ENCODE assay signal across 18 mouse cellular contexts in genomic region chr9:80145992-80146587, GRCm38 (mm10). TPM values are rescaled to one million over a fixed set of nuclear protein-coding genes. Genes with fewer than 3 reads are reported as not detected.
DNase-seq lines count a peak whose midpoint lies in the region; ATAC-seq lines count a peak whose summit lies in the region.
"Had no signal": no experiment of that assay in that cellular context is flagged by ENCODE, and none has a peak within 500 bp of the region (broad histone marks: within the 10 kb centered on the region; RNA-seq: fewer than 3 reads in every experiment).

No protein-coding gene starts in this region.

- H3K9ac ChIP-seq in heart, embryonic 15.5 days: no peak overlapping the region
- no peak overlapping the region for H3K9ac ChIP-seq in kidney, embryonic 16.5 days (replicated peaks; ENCODE audit: low read length)
- H3K9ac ChIP-seq: hindbrain, embryonic 14.5 days; intestine, embryonic 15.5 days; liver, embryonic 12.5 days; lung, embryonic 15.5 days; midbrain, embryonic 15.5 days had no signal

- DNase-seq in embryo, embryonic 10 days (ENCODE audit: low spot score): peak; percentile 34
- no peak for DNase-seq in embryo, embryonic 9.5 days (ENCODE audit: extremely low spot score)
- DNase-seq in heart, adult 18-20 months: no peak
- DNase-seq in embryo, embryonic 10.5 days (ENCODE audit: low spot score): peak; percentile 48
- no peak for DNase-seq in T-cell, adult 2 months (ENCODE audit: low spot score)
- no peak for DNase-seq in left cerebral cortex, adult 18-20 months (ENCODE audit: low spot score in 2 of 2)
- DNase-seq: adrenal gland, adult 2 months; cerebellum, postnatal 25 days; thymus, postnatal 25 days had no signal

- H3K9me3 ChIP-seq in heart, embryonic 15.5 days (replicated peaks): no peaks in the 10 kb centered on the region
- H3K9me3 ChIP-seq in kidney, embryonic 16.5 days (ENCODE audit: low read length): no peaks in the 10 kb centered on the region
- H3K9me3 ChIP-seq: intestine, embryonic 15.5 days; limb, embryonic 10.5 days; liver, embryonic 12.5 days; lung, embryonic 15.5 days; midbrain, embryonic 15.5 days had no signal

- H3K27ac ChIP-seq in heart, embryonic 15.5 days: peak overlapping the region; percentile 31
- H3K27ac ChIP-seq in kidney, embryonic 16.5 days (ENCODE audit: low read length): peak overlapping the region; percentile 60; the same call in 1 of the 2 replicates
- H3K27ac ChIP-seq: hindbrain, embryonic 14.5 days; intestine, embryonic 15.5 days; left cerebral cortex, adult 2 months; limb, embryonic 10.5 days; liver, embryonic 12.5 days; lung, embryonic 15.5 days; midbrain, embryonic 15.5 days had no signal

- H3K4me1 ChIP-seq in heart, embryonic 15.5 days (replicated peaks): no peaks in the 10 kb centered on the region
- no peaks in the 10 kb centered on the region for H3K4me1 ChIP-seq in kidney, embryonic 16.5 days (ENCODE audit: insufficient read depth, low read length)
- H3K4me1 ChIP-seq: intestine, embryonic 15.5 days; liver, embryonic 12.5 days; lung, embryonic 15.5 days; midbrain, embryonic 15.5 days had no signal

- WGBS in heart, embryonic 15.5 days: 46% methylated on average over 10 of the region's 10 CpGs
- WGBS in kidney, embryonic 16.5 days: 43% methylated on average over 10 of the region's 10 CpGs

- no peak overlapping the region for H3K4me2 ChIP-seq in heart, embryonic 15.5 days
- no peak overlapping the region for H3K4me2 ChIP-seq in kidney, embryonic 16.5 days (replicated peaks; ENCODE audit: low read depth, low read length)
- H3K4me2 ChIP-seq: hindbrain, embryonic 14.5 days; intestine, embryonic 15.5 days; liver, embryonic 12.5 days; lung, embryonic 15.5 days; midbrain, embryonic 15.5 days had no signal

- H3K27me3 ChIP-seq in heart, embryonic 15.5 days: no peaks in the 10 kb centered on the region
- no peaks in the 10 kb centered on the region for H3K27me3 ChIP-seq in kidney, embryonic 16.5 days (ENCODE audit: insufficient read depth, low read length)
- H3K27me3 ChIP-seq: intestine, embryonic 15.5 days; liver, embryonic 12.5 days; lung, embryonic 15.5 days; midbrain, embryonic 15.5 days had no signal

- ATAC-seq in heart, embryonic 15.5 days (replicated peaks; ENCODE audit: insufficient number of reproducible peaks, insufficient read depth, low FRiP score, low read depth): 0 out of 2 replicates have a peak, but pooled peaks have one; percentile 27
- ATAC-seq in kidney, embryonic 16.5 days (ENCODE audit: low FRiP score, low TSS enrichment): peak; percentile 51; the same call in 1 of the 2 replicates
- ATAC-seq: intestine, embryonic 15.5 days; liver, embryonic 12.5 days; midbrain, embryonic 15.5 days had no signal

- peaks cover 40% of the 10 kb centered on the region for H3K36me3 ChIP-seq in heart, embryonic 15.5 days
- peaks cover 31% of the 10 kb centered on the region for H3K36me3 ChIP-seq in kidney, embryonic 16.5 days (ENCODE audit: insufficient read depth, low read length)

- H3K4me3 ChIP-seq in heart, embryonic 15.5 days: no peak overlapping the region
- H3K4me3 ChIP-seq in kidney, embryonic 16.5 days (ENCODE audit: low read length): no peak overlapping the region
- H3K4me3 ChIP-seq: intestine, embryonic 15.5 days; left cerebral cortex, adult 2 months; limb, embryonic 10.5 days; liver, embryonic 12.5 days; lung, embryonic 15.5 days; midbrain, embryonic 15.5 days had no signal

RNA-seq across cellular contexts. Expression of gene Myo6, which starts 18.7 kb away (rescaled TPM):
- polyA plus RNA-seq in heart, embryonic 15.5 days (2015; fragmentation: Nextera tagmentation; extraction: Ambion mirVana): 9.6 and 10.2 TPM in 2 replicates
- total RNA-seq in heart, adult 18-20 months (2021): 10 to 100 TPM; 10.5 to 10.8 TPM
- 62.6 and 70.7 TPM in 2 replicates for polyA plus RNA-seq in kidney, embryonic 16.5 days (2015; fragmentation: Nextera tagmentation; extraction: Ambion mirVana)
- 10 to 100 TPM; 57.4 to 60.5 TPM for total RNA-seq in left cerebral cortex, adult 18-20 months (2021)

Comparison
In these comparisons a context has a peak if more than half of its experiments do, and no peak if none do; other contexts are left out.
1. DNase-seq: peak in embryo, embryonic 10 days (single experiment) and embryo, embryonic 10.5 days (single experiment); none in embryo, embryonic 9.5 days (single experiment), heart, adult 18-20 months (0 of 2), T-cell, adult 2 months (single experiment) and left cerebral cortex, adult 18-20 months (0 of 2).
2. RNA of gene Myo6, which starts 18.7 kb away (total RNA-seq): 57.4 to 60.5 TPM in left cerebral cortex, adult 18-20 months; 10.5 to 10.8 TPM in heart, adult 18-20 months; every median in the first group is over 4 times any median in the second.